Mouse (Mus musculus) gastrocnemius, adult 2 months (tissue): ENCODE measurements around the gene B4galt1. TPM values are rescaled to one million over a fixed set of nuclear protein-coding genes. Genes with fewer than 3 reads are reported as not detected.

ENCODE experiments used
- DNase-seq: peaks from one replicate; pipeline ENCODE4 v3.0.0; 2022
- H3K27ac ChIP-seq: fragments of 200-600 bp; 2 replicates; pipeline ENCODE4 v1.8.1; 2022; ENCODE audit warnings: mild to moderate bottlenecking
- H3K4me3 ChIP-seq: fragments of 200-600 bp; 2 replicates; pipeline ENCODE4 v1.8.1; 2022; ENCODE audit warnings: mild to moderate bottlenecking, moderate library complexity
- CTCF ChIP-seq: fragments of 200-600 bp; IDR thresholded peaks from 2 replicates; pipeline ENCODE4 v1.8.1; 2022; ENCODE audit warnings: antibody characterized with exemption, mild to moderate bottlenecking, moderate library complexity
- intact Hi-C: fragments of 180-260 bp; cut with DNase I; formaldehyde crosslinking; loops from one replicate; pipeline ENCODE4 v1.15.1; 2025
- total RNA-seq, 2 experiments: library from RNA; stranded (reverse); gene quantifications; 2 replicates each; pipeline ENCODE4 v1.2.3; 2021

The B4galt1 gene
- total RNA-seq, 2 experiments from 2014 or later, result 30.5 to 42.2 TPM

DNA sequence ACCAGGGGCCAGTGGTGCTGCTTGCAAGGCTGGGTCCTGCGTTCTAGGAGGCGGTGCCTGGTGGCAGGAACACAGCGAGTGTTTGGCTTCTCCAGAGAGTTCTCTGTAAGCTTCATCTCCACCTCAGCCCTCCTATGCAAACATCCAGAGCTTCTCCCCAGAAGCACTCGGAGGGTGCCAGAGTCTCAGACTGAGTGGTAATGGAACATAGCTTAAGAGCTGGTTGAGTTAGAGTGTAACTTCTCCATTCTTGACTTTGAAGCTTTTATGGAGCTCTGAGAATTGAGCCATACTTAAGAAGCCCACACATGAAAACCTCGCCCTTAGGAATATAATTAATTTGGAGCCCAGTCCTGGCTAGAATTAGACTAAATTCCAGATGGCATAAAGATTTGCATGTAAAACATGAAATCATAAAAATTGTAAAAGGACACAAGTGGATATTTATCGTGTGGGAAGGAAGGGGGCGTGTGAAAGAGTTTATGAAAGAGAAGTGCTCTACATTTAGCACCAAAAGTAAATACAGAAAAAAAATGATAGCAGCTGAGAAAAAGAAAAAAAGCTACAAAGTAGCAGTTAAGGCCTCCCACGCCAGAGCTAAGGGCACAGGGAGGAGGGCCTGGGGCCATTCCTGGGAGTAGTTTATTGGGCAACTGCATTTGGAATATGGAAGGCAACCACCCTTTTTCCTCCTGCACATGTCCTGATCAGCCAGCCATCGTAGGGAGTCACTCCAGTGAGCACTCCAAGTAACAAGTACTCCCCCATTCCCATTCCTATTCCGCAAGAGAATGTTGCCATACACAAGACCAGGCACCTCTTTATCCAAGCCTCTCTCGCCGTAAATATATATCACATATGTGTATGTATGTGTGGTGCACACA lies 30.7 kb upstream of the B4galt1 start:
- Histone ChIP-seq H3K27ac (peak overlapping the region; percentile 72), H3K4me3 (no peak overlapping the region)
- DNase-seq, result no peak
- intact Hi-C loops, result no loop called here
- TF ChIP-seq CTCF, result no peak

DNA sequence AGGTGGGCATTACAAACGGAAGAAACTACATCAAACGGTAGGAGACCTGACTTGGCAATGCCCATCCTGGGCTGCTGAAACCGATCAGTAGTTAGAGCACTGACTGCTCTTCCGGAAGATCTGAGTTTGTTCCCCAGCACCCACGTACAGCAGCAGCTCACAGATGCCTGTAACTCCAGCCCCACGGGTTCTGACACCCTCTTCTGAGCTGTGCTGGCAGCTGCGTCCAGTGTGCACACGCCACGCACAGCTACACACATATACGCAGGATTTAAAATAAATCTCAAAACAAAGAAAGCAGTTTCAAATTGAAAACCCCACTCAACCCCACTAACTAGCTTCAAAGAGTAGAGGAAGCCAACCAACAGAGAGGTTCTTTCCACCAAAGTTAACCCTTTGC lies 29.4 kb upstream of the B4galt1 start:
- intact Hi-C loops, result no loop called here
- Histone ChIP-seq H3K27ac (peak overlapping the region; percentile 72; the same call in 1 of the 2 replicates), H3K4me3 (no peak overlapping the region)
- no peak for DNase-seq
- no peak for TF ChIP-seq CTCF

DNA sequence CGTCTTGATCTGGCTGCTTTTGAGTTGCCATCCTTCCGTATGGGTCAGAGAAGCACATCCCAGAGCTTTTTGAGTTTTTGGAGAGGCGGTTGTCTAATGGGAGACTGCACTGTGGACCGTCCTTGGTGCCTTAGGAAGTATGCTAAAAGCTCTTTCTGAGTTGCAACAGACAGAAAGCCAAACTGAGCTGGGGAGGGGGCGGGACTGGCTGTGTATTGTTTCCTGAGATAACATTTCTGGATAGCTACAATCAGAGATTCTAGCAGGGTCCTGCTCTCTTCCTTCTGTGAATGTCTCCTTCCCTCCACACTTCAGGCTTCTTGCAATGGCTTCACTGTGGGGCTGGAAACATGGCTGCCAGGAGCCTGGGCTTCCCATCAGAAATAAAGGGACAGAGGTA lies 23.7 kb upstream of the B4galt1 start:
- no peak for DNase-seq
- intact Hi-C loops, result no loop called here
- Histone ChIP-seq H3K27ac (peak overlapping the region; percentile 76), H3K4me3 (peak overlapping the region; percentile 50)
- TF ChIP-seq CTCF, result no peak

DNA sequence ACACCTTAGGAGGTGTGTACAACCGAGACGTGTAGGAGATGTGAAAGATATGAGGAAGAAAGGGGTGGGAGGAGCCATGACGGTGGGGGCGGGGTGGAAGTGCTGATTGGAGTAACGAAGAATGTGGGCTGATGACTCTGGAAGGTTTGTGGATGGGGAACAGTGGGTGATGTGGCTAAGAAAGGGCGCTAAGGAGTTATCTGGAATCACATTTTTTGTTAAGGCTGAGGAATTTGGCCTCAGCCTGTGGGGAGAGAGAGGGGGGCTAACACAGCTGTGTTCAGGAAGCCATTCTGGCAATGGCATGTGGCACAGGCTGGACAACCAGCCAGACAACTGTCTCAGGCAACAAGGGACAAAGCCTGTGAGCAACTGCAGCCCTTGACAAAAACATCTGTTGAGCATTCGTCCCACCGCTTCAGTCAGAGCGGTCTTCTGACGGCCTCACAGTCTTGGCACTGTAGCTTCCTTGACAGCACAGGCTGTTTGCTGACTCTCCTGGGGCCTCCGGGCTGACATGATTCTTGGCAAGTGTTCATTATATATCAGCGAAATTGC lies 23.1 kb upstream of the B4galt1 start:
- DNase-seq, result peak; percentile 77
- H3K27ac ChIP-seq, result peak overlapping the region; percentile 76
- H3K4me3 ChIP-seq, result peak overlapping the region; percentile 50
- TF ChIP-seq CTCF, result no peak
- intact Hi-C loops, result no loop called here

DNA sequence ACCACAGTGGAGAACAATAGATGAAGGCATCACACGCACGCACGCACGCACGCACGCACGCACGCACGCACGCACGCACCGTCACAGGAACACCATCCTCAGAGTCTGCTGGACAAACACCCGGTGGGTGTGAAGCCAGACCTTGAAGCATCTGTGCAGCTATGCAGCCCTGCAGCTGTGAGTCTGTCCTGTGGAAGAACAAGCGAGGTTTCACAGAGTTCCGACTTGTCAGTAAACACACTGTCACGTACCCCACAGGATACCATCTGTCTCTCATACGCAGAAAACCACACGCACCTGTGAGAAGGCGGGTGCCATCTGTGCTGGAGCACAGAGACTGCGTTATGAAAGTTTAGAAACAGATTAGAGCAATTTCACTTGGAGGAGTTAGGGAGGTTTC lies 22.0 kb upstream of the B4galt1 start:
- Histone ChIP-seq H3K27ac (no peak overlapping the region), H3K4me3 (no peak overlapping the region)
- intact Hi-C loops, result no loop called here
- DNase-seq, result no peak
- no peak for TF ChIP-seq CTCF

DNA sequence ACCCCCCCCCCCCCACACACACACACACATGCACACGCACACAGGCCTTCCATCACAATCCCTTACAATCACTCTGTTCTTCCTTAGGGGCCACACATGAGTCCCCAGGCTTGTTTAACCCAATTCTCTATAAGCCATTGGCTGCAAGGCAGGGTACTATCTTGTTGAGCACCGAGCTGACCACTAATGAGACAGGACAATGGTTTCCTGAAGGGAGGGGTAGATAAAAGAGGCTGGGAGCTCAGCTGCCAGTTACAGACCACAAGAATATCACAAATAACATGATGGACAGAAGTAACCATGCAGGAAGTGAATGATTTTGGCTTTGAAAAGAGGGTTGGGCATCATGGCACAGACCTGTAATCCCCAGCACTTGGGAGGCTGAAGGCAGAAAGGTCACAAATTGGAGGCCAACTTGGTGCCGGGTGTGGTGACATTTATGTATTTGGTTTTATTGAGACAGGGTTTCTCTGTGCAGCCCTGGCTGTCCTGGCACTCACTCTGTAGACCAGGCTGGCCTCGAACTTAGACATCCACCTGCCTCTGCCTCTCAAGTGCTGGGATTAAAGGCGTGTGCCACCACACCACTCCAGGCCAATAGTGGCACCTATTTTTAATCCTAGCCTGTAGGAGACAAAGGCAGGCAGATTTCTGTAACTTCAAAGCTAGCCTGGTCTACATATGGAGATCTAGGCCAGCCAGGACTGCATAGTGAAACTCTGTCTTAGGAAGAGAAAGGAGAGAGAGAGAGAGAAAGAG lies 21.2 kb upstream of the B4galt1 start:
- DNase-seq, result no peak
- no peak for TF ChIP-seq CTCF
- intact Hi-C loops, result loop anchor here (5.0 kb wide), 1 partner anchor 68 kb away; no protein-coding TSS in a partner anchor
- H3K4me3 ChIP-seq, result no peak overlapping the region
- H3K27ac ChIP-seq, result peak overlapping the region; percentile 86; the same call in 1 of the 2 replicates

DNA sequence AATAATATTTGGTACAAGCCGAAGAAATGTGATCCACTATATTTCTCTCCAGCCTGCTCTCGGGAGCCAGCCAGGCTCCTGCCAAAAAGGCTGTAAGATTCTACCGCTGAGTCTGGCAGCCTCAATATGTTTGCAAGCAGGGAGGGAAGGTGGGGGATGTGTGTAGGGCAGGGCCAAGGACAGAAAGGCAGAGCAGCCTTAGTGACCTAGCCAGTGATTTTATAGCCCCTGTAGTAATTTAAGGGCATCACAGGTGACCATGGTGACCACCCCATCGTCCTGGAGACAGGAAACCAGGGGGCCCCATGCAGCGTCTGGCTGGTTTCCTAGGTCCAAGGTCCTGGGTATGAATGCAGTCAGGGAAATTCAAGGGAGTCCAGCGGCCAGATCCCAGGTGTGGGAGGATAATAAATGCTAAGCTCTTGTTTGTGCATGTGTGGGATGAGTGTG lies 20.4 kb upstream of the B4galt1 start:
- intact Hi-C loops, result loop anchor here (5.0 kb wide), 1 partner anchor 67 kb away; no protein-coding TSS in a partner anchor
- no peak for TF ChIP-seq CTCF

DNA sequence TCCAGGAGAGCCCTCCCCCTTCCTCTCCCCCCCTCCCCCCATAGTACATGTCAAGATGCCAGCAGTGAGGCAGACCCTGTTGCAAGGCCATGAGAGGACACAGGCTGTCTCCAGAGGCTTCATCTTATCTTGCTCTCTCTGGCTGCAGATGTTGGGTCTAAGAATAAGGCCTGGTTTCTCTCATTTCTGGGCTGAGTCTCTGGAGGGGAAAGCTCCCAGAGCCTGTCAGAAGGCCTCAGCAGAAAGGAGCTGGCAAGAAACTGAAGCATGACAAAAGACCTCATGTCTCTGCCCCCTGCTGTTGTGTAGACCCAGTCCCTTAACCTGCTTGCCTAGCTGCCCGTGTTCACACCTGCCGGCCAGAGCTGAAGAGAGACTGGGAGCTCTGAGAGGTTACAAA lies 19.5 kb upstream of the B4galt1 start:
- intact Hi-C loops, result loop anchor here (2.0 to 5.0 kb wide), 2 partner anchors 19 to 66 kb away; partner anchors contain the start of gene B4galt1
- peak overlapping the region; percentile 86 for H3K27ac ChIP-seq
- DNase-seq, result no peak

More for the DNA sequence above, 20.4 kb upstream of the B4galt1 start:
- DNase-seq, result peak; percentile 84
- peak overlapping the region; percentile 86 for H3K27ac ChIP-seq
- no peak overlapping the region for H3K4me3 ChIP-seq

DNA sequence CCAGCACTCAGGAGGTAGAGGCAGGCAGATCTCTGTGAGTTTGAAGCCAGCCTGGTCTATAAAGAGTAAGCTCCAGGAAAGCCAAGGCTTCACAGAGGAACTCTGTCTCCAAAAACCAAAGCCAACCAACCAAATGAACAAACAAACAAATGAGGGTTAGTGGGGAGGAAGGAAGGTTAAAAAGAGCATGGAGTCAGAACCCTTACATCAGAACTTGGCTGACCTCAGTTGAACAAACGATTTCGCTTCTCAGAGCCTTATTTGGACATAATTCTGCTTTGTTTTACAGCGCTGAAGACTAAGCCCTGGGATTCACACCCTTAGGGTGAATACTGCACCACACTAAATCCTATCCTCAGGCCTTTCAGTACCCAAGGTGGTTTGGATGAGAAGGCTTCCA lies 18.3 kb upstream of the B4galt1 start:
- no peak overlapping the region for H3K4me3 ChIP-seq
- DNase-seq, result no peak
- intact Hi-C loops, result loop anchor here (2.0 to 5.0 kb wide), 2 partner anchors 17 to 65 kb away; partner anchors contain the start of gene B4galt1

More for the DNA sequence above, 19.5 kb upstream of the B4galt1 start:
- no peak for TF ChIP-seq CTCF
- H3K4me3 ChIP-seq, result no peak overlapping the region

DNA sequence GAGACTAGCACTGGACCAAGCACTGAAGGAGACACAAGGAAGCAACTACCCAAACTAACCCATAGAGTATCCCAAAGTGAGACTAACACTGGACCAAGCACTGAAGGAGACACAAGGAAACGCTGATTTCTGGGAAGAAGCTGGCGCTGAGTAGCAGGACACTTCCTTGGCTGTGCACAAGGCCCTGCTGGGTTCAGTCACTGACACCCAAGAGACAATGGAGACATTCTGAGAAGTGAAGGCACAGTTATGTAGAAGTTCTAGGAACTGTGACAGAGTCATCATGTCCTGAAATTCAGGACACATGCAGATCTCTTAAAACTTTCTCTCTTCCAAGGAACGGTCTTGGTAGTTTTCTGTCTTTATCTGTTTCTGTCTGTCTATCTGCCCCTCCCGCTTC lies 16.4 kb upstream of the B4galt1 start:
- no peak for TF ChIP-seq CTCF
- intact Hi-C loops, result loop anchor here (5.0 kb wide), 1 partner anchor 63 kb away; no protein-coding TSS in a partner anchor
- Histone ChIP-seq H3K4me3 (no peak overlapping the region), H3K27ac (0 out of 2 replicates have a peak overlapping the region, but pooled peaks have one; percentile 2)
- no peak for DNase-seq

More for the DNA sequence above, 18.3 kb upstream of the B4galt1 start:
- peak overlapping the region; percentile 86 for H3K27ac ChIP-seq
- no peak for TF ChIP-seq CTCF

DNA sequence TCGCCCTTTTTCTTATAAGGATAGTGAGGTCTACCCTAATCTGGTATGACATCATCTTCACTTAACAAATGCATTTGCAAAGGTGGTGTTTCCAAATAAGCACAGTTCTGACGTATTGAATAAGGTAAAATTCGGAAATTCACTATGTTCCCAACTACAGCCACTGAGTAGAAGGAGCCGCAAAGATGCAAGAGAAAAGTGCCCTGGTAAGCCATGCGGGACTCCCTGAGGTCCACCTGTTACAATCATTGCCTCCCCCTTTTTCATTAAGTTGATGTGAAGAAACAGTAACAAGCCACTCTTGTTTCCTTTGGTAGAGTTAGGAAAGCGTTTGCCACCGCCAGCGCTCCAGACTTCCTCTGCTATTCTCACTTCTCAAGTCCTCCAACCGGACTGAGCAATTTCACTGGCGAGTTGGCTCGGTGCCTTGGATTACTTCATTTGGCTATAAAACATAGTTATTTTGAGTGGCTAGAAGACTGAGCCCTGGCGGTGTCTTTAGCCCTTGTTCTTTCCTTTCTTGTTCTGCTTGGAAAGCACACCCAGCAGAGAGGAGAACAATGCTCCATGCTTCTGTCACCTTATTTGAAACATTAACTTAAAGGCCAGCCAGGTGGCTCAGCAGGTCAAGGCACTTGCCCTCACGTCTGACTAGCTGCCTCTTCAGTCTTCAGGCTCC lies 14.9 kb upstream of the B4galt1 start:
- peak overlapping the region; percentile 51 for H3K4me3 ChIP-seq
- TF ChIP-seq CTCF, result peak; percentile 28
- peak; percentile 90 for DNase-seq
- peak overlapping the region; percentile 59 for H3K27ac ChIP-seq
- intact Hi-C loops, result no loop called here

DNA sequence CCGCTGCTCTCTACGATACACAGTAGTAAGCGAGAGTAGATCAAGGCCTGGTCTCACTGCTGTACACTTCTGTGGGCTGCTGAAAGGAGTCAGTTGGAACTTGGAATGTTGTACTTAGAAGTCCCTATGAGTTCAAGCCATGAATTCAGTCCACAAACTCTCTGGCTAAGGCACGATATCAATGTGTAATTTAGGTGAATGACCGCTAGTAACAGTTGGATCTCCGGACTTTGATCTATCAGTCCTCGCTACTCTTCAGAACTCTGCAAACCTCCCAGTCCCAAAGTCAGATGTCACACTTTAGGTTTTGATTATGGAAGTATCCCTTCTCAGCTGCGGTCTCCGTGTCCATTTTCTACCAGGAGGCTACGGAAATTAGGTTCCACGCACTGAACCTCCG lies 10.6 kb upstream of the B4galt1 start:
- TF ChIP-seq CTCF, result no peak
- no peak overlapping the region for H3K27ac ChIP-seq
- DNase-seq, result no peak
- intact Hi-C loops, result no loop called here
- no peak overlapping the region for H3K4me3 ChIP-seq
